Mouse (Mus musculus): ENCODE data around the gene Prr5l. TPM values are rescaled to one million over a fixed set of nuclear protein-coding genes. Genes with fewer than 3 reads are reported as not detected.
A peak's percentile ranks its signal among the peaks of the same experiment; 100 is the strongest.

Prr5l gene
- polyA plus RNA-seq, 1 experiment: 9.2 TPM

- Histone ChIP-seq H3K4me1 (replicated peaks; ENCODE audit: control insufficient read depth, insufficient read depth, low read length) (no peaks in the 10 kb centered on the region), H3K36me3 (ENCODE audit: control insufficient read depth, insufficient read depth, low read length) (no peaks in the 10 kb centered on the region), H3K4me3 (ENCODE audit: control insufficient read depth, insufficient read depth, low read length) (no peak overlapping the region), H3K27me3 (ENCODE audit: control insufficient read depth, insufficient read depth, low read length) (no peaks in the 10 kb centered on the region), H3K27ac (ENCODE audit: control insufficient read depth, insufficient read depth, low read length) (no peak overlapping the region)
- TF ChIP-seq CTCF (IDR thresholded peaks at IDR 0.05; ENCODE audit: borderline replicate concordance, control insufficient read depth, extremely low read depth, insufficient read depth, low read length, poor library complexity): no peak
- no peak for TF ChIP-seq POLR2A (IDR thresholded peaks at IDR 0.05; ENCODE audit: control insufficient read depth, extremely low read depth, insufficient read depth, low read length, poor library complexity)
- DNase-seq: no peak
- WGBS: 91% methylated on average over 6 of the region's 6 CpGs
Measured at GRCm38 (mm10) chr2:101809640-101810305, 73.1 kb downstream of the Prr5l start.

GRCm38 (mm10) chr2:101807756-101808155 is 75.1 kb downstream of the Prr5l start:
- no peak for DNase-seq
- no peaks in the 10 kb centered on the region for H3K36me3 ChIP-seq (ENCODE audit: control insufficient read depth, insufficient read depth, low read length)
- no peaks in the 10 kb centered on the region for H3K27me3 ChIP-seq (ENCODE audit: control insufficient read depth, insufficient read depth, low read length)
- WGBS: 89% methylated on average over 5 of the region's 5 CpGs
- no peaks in the 10 kb centered on the region for H3K4me1 ChIP-seq (replicated peaks; ENCODE audit: control insufficient read depth, insufficient read depth, low read length)
- H3K4me3 ChIP-seq (ENCODE audit: control insufficient read depth, insufficient read depth, low read length): no peak overlapping the region
- TF ChIP-seq POLR2A (IDR thresholded peaks at IDR 0.05; ENCODE audit: control insufficient read depth, extremely low read depth, insufficient read depth, low read length, poor library complexity) (no peak), CTCF (IDR thresholded peaks at IDR 0.05; ENCODE audit: borderline replicate concordance, control insufficient read depth, extremely low read depth, insufficient read depth, low read length, poor library complexity) (no peak)
- H3K27ac ChIP-seq (ENCODE audit: control insufficient read depth, insufficient read depth, low read length): no peak overlapping the region

- no peak for DNase-seq
- Histone ChIP-seq H3K27me3 (ENCODE audit: control insufficient read depth, insufficient read depth, low read length) (0 out of 2 replicates have a peak, but pooled peaks cover 2% of the 10 kb centered on the region), H3K27ac (ENCODE audit: control insufficient read depth, insufficient read depth, low read length) (no peak overlapping the region), H3K36me3 (ENCODE audit: control insufficient read depth, insufficient read depth, low read length) (no peaks in the 10 kb centered on the region), H3K4me1 (replicated peaks; ENCODE audit: control insufficient read depth, insufficient read depth, low read length) (peaks cover 7% of the 10 kb centered on the region; the same call in 1 of the 2 replicates), H3K4me3 (ENCODE audit: control insufficient read depth, insufficient read depth, low read length) (no peak overlapping the region)
- TF ChIP-seq POLR2A (IDR thresholded peaks at IDR 0.05; ENCODE audit: control insufficient read depth, extremely low read depth, insufficient read depth, low read length, poor library complexity): no peak
- WGBS: 93% methylated on average over 6 of the region's 6 CpGs
Measured at GRCm38 (mm10) chr2:101802240-101802639, 80.6 kb downstream of the Prr5l start.

- 9% methylated on average over 19 of the region's 19 CpGs for WGBS
- no peak for TF ChIP-seq CTCF (IDR thresholded peaks at IDR 0.05; ENCODE audit: borderline replicate concordance, control insufficient read depth, extremely low read depth, insufficient read depth, low read length, poor library complexity)
- no peak for TF ChIP-seq POLR2A (IDR thresholded peaks at IDR 0.05; ENCODE audit: control insufficient read depth, extremely low read depth, insufficient read depth, low read length, poor library complexity)
- no peak for DNase-seq
- H3K36me3 ChIP-seq (ENCODE audit: control insufficient read depth, insufficient read depth, low read length): no peaks in the 10 kb centered on the region
- peaks cover 20% of the 10 kb centered on the region for H3K4me1 ChIP-seq (replicated peaks; ENCODE audit: control insufficient read depth, insufficient read depth, low read length)
- H3K27ac ChIP-seq (ENCODE audit: control insufficient read depth, insufficient read depth, low read length): no peak overlapping the region
- H3K4me3 ChIP-seq (ENCODE audit: control insufficient read depth, insufficient read depth, low read length): peak overlapping the region; percentile 37
- peaks cover 3% of the 10 kb centered on the region; the same call in 1 of the 2 replicates for H3K27me3 ChIP-seq (ENCODE audit: control insufficient read depth, insufficient read depth, low read length)
Measured at GRCm38 (mm10) chr2:101797901-101798250, 85.0 kb downstream of the Prr5l start.

- Histone ChIP-seq H3K27ac (ENCODE audit: control insufficient read depth, insufficient read depth, low read length) (no peak overlapping the region), H3K4me3 (ENCODE audit: control insufficient read depth, insufficient read depth, low read length) (peak overlapping the region; percentile 37), H3K36me3 (ENCODE audit: control insufficient read depth, insufficient read depth, low read length) (no peaks in the 10 kb centered on the region), H3K4me1 (replicated peaks; ENCODE audit: control insufficient read depth, insufficient read depth, low read length) (peaks cover 20% of the 10 kb centered on the region), H3K27me3 (ENCODE audit: control insufficient read depth, insufficient read depth, low read length) (peaks cover 3% of the 10 kb centered on the region; the same call in 1 of the 2 replicates)
- TF ChIP-seq POLR2A (IDR thresholded peaks at IDR 0.05; ENCODE audit: control insufficient read depth, extremely low read depth, insufficient read depth, low read length, poor library complexity): no peak
- no peak for TF ChIP-seq CTCF (IDR thresholded peaks at IDR 0.05; ENCODE audit: borderline replicate concordance, control insufficient read depth, extremely low read depth, insufficient read depth, low read length, poor library complexity)
- DNase-seq: peak; percentile 11
- under 1% methylated on average over 49 of the region's 49 CpGs for WGBS
Measured at GRCm38 (mm10) chr2:101797166-101797900, 85.5 kb downstream of the Prr5l start.

GRCm38 (mm10) chr2:101796287-101797115 is 86.3 kb downstream of the Prr5l start:
- TF ChIP-seq POLR2A (IDR thresholded peaks at IDR 0.05; ENCODE audit: control insufficient read depth, extremely low read depth, insufficient read depth, low read length, poor library complexity) (no peak), CTCF (IDR thresholded peaks at IDR 0.05; ENCODE audit: borderline replicate concordance, control insufficient read depth, extremely low read depth, insufficient read depth, low read length, poor library complexity) (peak; percentile 74; the same call in 1 of the 2 replicates)
- no peak overlapping the region for H3K27ac ChIP-seq (ENCODE audit: control insufficient read depth, insufficient read depth, low read length)
- peak; percentile 66 for DNase-seq
- 2% methylated on average over 55 of the region's 55 CpGs for WGBS
- peaks cover 20% of the 10 kb centered on the region for H3K4me1 ChIP-seq (replicated peaks; ENCODE audit: control insufficient read depth, insufficient read depth, low read length)
- H3K36me3 ChIP-seq (ENCODE audit: control insufficient read depth, insufficient read depth, low read length): no peaks in the 10 kb centered on the region
- peaks cover 3% of the 10 kb centered on the region; the same call in 1 of the 2 replicates for H3K27me3 ChIP-seq (ENCODE audit: control insufficient read depth, insufficient read depth, low read length)
- peak overlapping the region; percentile 37 for H3K4me3 ChIP-seq (ENCODE audit: control insufficient read depth, insufficient read depth, low read length)

Measured in thymus, adult 2 months (tissue).